Mouse (Mus musculus) hindbrain, postnatal 0 days (tissue): ENCODE measurements around the gene Frzb. TPM values are rescaled to one million over a fixed set of nuclear protein-coding genes. Genes with fewer than 3 reads are reported as not detected.

Source experiments
- ATAC-seq: fragments of 200-750 bp; cut with Nextera tagmentation; 2 replicates; pipeline ENCODE4 v1.8.0; 2017; ENCODE audit warnings: mild to moderate bottlenecking, moderate TSS enrichment, moderate library complexity
- DNase-seq: peaks from one replicate; pipeline ENCODE4 v3.0.0-alpha.2; 2015; ENCODE audit warnings: low spot score
- H3K27ac ChIP-seq: fragments of 300-500 bp; sonication (generic); 2 replicates; pipeline ENCODE4 v1.5.1; 2014; ENCODE audit warnings: mild to moderate bottlenecking
- H3K27me3 ChIP-seq: fragments of 300-500 bp; sonication (generic); 2 replicates; pipeline ENCODE4 v1.6.1; 2014; ENCODE audit warnings: low read length, mixed read lengths; ENCODE audit not compliant: insufficient read depth
- H3K36me3 ChIP-seq: fragments of 300-500 bp; sonication (generic); 2 replicates; pipeline ENCODE4 v1.6.1; 2014; ENCODE audit warnings: low read length, mixed read lengths; ENCODE audit not compliant: insufficient read depth
- H3K4me1 ChIP-seq: fragments of 300-500 bp; sonication (generic); 2 replicates; pipeline ENCODE4 v1.6.1; 2014; ENCODE audit warnings: antibody characterized with exemption, low read length, mixed read lengths; ENCODE audit not compliant: insufficient read depth
- H3K4me2 ChIP-seq: fragments of 300-500 bp; sonication (generic); 2 replicates; pipeline ENCODE4 v1.6.1; 2014; ENCODE audit warnings: low read depth, mild to moderate bottlenecking, low read length, moderate library complexity, mixed read lengths
- H3K4me3 ChIP-seq: fragments of 300-500 bp; sonication (generic); 2 replicates; pipeline ENCODE4 v1.5.1; 2014; ENCODE audit warnings: low read length
- H3K9ac ChIP-seq: fragments of 300-500 bp; sonication (generic); replicated peaks from 2 replicates; pipeline ENCODE4 v1.6.1; 2014; ENCODE audit warnings: mild to moderate bottlenecking, low read length, moderate library complexity, mixed read lengths
- H3K9me3 ChIP-seq: fragments of 300-500 bp; sonication (generic); 2 replicates; pipeline ENCODE4 v1.6.1; 2016; ENCODE audit warnings: low read length, mixed read lengths
- CTCF ChIP-seq: IDR thresholded peaks from 2 replicates; pipeline ENCODE4 v1.5.1; 2016; ENCODE audit warnings: antibody characterized with exemption, control low read depth, low read depth
- WGBS: fragments of 180-500 bp; shearing (Covaris S2); extraction: QIAGEN DNeasy Blood & Tissue Kit; methylation state at CpG from one replicate; pipeline ENCODE4 v1.1.7; 2014; 5-methylcytosine and 5-hydroxymethylcytosine counted together
- polyA plus RNA-seq: library from polyadenylated mRNA; unstranded; fragments of >200 nt; fragmentation: Nextera tagmentation; extraction: Ambion mirVana; gene quantifications from 2 replicates; pipeline ENCODE4 v1.2.1, GENCODE M21; 2015
- total RNA-seq: library from RNA; depleted of rRNA; stranded (reverse); fragments of >200 nt; gene quantifications from 2 replicates; pipeline ENCODE4 v1.2.3, GENCODE M21; 2014

Frzb gene
- total and polyA plus RNA-seq, 2 experiments from 2014 or later: 9.3 to 9.5 TPM

DNA sequence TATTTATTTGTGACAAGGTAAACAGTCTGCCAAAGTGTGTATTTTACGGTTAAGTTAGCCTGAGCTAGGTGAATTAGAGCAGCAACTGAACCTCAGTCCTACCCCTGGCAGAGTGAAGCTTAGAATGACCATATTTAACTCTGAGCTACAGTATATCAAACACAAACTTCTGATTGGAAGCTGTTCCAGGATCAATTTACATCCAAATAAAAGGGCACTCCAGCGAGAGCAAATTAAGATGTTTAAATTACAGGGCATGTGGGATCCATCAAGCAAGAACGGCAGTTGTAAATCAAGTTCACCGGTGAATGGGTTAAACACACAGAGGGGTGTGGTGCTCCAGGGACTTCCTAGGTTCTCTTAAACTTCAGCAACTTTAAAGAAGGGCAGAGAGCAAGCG is 42.7 kb downstream of the Frzb start:
- no peak overlapping the region for H3K4me2 ChIP-seq
- no peak for TF ChIP-seq CTCF

GRCm38 (mm10) chr2:80398595-80399099 is 48.8 kb downstream of the Frzb start:
- H3K9me3 ChIP-seq: no peaks in the 10 kb centered on the region
- no peaks in the 10 kb centered on the region for H3K36me3 ChIP-seq
- no peak overlapping the region for H3K27ac ChIP-seq
- no peak overlapping the region for H3K4me3 ChIP-seq
- no peaks in the 10 kb centered on the region for H3K27me3 ChIP-seq
- H3K9ac ChIP-seq: no peak overlapping the region
- DNase-seq (no peak), ATAC-seq (no peak)
- 17% methylated on average over 3 of the region's 3 CpGs for WGBS
- no peak for TF ChIP-seq CTCF
- no peaks in the 10 kb centered on the region for H3K4me1 ChIP-seq
- H3K4me2 ChIP-seq: no peak overlapping the region

More for the DNA sequence above, 42.7 kb downstream of the Frzb start:
- ATAC-seq: no peak
- Histone ChIP-seq H3K27ac (no peak overlapping the region), H3K9me3 (no peaks in the 10 kb centered on the region), H3K4me1 (no peaks in the 10 kb centered on the region), H3K9ac (no peak overlapping the region), H3K27me3 (no peaks in the 10 kb centered on the region), H3K4me3 (no peak overlapping the region), H3K36me3 (no peaks in the 10 kb centered on the region)
- WGBS: 40% methylated on average over 5 of the region's 5 CpGs
- no peak for DNase-seq

DNA sequence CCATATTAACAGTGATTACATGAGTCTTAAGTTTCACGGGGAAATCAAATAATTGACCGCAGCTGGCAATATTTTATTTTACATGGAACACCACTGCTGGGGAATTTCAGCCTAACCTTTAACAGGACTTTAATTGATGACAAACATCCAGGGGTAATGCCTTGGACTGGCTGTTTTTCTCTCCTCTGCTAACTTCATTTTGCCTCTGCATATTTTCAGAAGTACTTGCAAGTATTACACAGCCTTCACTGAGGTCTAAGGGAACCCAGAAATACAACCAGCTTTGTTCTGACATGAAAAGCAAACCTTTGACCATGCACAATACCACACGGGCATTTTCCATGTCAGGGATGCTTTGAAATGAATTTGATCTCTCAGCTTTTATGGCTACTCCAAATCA is 50.6 kb downstream of the Frzb start:
- Histone ChIP-seq H3K4me3 (no peak overlapping the region), H3K36me3 (no peaks in the 10 kb centered on the region), H3K4me2 (no peak overlapping the region), H3K27ac (no peak overlapping the region), H3K27me3 (no peaks in the 10 kb centered on the region), H3K4me1 (no peaks in the 10 kb centered on the region), H3K9ac (no peak overlapping the region), H3K9me3 (no peaks in the 10 kb centered on the region)
- ATAC-seq (no peak), DNase-seq (no peak)
- WGBS: 54% methylated on average over 3 of the region's 3 CpGs
- TF ChIP-seq CTCF: no peak

DNA sequence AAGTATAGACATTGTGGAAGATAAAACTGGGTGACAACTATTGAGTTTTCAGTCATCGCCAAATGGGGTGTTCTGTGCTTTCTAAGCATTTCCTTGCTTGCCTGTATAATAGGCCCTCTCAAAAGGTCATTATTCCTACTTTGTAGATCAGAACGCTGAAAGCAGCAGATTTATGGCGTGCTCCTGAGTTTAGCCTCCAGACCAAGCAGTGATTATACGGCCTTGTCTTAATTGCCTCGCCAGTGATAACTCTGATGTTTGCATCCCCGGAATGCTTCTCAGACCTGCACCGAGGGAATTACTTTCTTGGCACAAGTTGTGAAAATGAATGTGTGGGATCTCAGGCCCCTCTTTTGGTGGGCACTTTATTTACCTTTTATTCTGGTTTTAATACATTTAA is 51.4 kb downstream of the Frzb start:
- Histone ChIP-seq H3K9me3 (no peaks in the 10 kb centered on the region), H3K36me3 (no peaks in the 10 kb centered on the region), H3K4me1 (no peaks in the 10 kb centered on the region), H3K4me2 (no peak overlapping the region), H3K4me3 (no peak overlapping the region), H3K9ac (no peak overlapping the region), H3K27me3 (no peaks in the 10 kb centered on the region), H3K27ac (no peak overlapping the region)
- ATAC-seq (no peak), DNase-seq (no peak)
- no peak for TF ChIP-seq CTCF
- WGBS: 73% methylated on average over 7 of the region's 7 CpGs

DNA sequence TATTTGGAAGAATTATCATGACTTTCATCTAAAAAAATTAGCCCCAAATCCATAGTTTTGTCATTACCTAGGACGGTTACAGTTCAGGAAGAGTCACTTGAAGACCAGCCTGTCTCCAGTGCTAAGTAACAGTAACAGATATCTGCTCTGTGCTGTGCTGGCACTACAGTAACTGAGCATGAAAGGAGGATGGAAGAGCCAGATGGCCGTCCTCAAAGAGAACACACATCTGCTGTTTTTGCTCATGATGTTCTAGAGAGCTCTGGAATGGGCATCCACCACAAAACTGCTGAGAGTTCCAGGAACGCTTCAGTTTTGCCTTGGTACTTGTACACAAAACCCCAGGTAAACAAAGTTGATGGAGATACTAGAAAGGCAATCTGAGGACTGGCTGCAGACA is 59.1 kb downstream of the Frzb start:
- no peak for TF ChIP-seq CTCF
- Histone ChIP-seq H3K9ac (no peak overlapping the region), H3K9me3 (no peaks in the 10 kb centered on the region), H3K27ac (no peak overlapping the region), H3K4me2 (no peak overlapping the region), H3K4me1 (no peaks in the 10 kb centered on the region), H3K4me3 (no peak overlapping the region), H3K36me3 (no peaks in the 10 kb centered on the region), H3K27me3 (no peaks in the 10 kb centered on the region)
- no peak for ATAC-seq
- no peak for DNase-seq
- 81% methylated on average over 3 of the region's 3 CpGs for WGBS

- H3K4me1 ChIP-seq: no peaks in the 10 kb centered on the region
- H3K4me2 ChIP-seq: no peak overlapping the region
- H3K27ac ChIP-seq: no peak overlapping the region
- no peak for TF ChIP-seq CTCF
- no peak overlapping the region for H3K9ac ChIP-seq
- H3K27me3 ChIP-seq: no peaks in the 10 kb centered on the region
- H3K9me3 ChIP-seq: no peaks in the 10 kb centered on the region
- no peak overlapping the region for H3K4me3 ChIP-seq
- ATAC-seq (no peak), DNase-seq (no peak)
- WGBS: 66% methylated on average over 9 of the region's 9 CpGs
- H3K36me3 ChIP-seq: no peaks in the 10 kb centered on the region
Observed at GRCm38 (mm10) chr2:80387668-80388067, 59.8 kb downstream of the Frzb start.

DNA sequence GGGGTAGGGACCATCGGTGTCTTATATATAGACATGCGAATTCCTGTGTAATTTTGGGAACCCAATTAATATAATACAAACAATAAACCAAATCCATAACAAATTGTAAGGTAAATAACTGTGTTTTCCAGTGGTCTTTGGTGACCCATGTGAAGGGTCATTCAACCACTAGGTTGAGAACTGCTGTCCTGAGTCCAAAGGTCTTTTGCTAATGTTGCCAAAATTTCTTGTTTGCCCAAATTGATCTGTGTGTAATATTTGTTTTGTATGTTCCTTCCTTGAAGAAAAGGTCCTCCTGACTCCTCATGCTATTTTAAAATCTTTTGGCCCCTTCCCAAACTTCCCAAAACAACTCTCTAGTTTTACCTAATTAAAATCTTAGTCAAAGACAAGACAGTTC is 61.2 kb downstream of the Frzb start:
- Histone ChIP-seq H3K27ac (no peak overlapping the region), H3K36me3 (no peaks in the 10 kb centered on the region), H3K9ac (no peak overlapping the region), H3K4me1 (no peaks in the 10 kb centered on the region), H3K9me3 (no peaks in the 10 kb centered on the region), H3K4me2 (no peak overlapping the region), H3K4me3 (no peak overlapping the region), H3K27me3 (no peaks in the 10 kb centered on the region)
- DNase-seq: no peak
- 97% methylated on average over 2 of the region's 2 CpGs for WGBS
- no peak for TF ChIP-seq CTCF
- no peak for ATAC-seq
